Mouse (Mus musculus): ENCODE results near the gene Brpf3. TPM values are rescaled to one million over a fixed set of nuclear protein-coding genes. Genes with fewer than 3 reads are reported as not detected.

Gene Brpf3
- polyA plus RNA-seq, 1 experiment from 2014 or later = 14.4 TPM

DNA sequence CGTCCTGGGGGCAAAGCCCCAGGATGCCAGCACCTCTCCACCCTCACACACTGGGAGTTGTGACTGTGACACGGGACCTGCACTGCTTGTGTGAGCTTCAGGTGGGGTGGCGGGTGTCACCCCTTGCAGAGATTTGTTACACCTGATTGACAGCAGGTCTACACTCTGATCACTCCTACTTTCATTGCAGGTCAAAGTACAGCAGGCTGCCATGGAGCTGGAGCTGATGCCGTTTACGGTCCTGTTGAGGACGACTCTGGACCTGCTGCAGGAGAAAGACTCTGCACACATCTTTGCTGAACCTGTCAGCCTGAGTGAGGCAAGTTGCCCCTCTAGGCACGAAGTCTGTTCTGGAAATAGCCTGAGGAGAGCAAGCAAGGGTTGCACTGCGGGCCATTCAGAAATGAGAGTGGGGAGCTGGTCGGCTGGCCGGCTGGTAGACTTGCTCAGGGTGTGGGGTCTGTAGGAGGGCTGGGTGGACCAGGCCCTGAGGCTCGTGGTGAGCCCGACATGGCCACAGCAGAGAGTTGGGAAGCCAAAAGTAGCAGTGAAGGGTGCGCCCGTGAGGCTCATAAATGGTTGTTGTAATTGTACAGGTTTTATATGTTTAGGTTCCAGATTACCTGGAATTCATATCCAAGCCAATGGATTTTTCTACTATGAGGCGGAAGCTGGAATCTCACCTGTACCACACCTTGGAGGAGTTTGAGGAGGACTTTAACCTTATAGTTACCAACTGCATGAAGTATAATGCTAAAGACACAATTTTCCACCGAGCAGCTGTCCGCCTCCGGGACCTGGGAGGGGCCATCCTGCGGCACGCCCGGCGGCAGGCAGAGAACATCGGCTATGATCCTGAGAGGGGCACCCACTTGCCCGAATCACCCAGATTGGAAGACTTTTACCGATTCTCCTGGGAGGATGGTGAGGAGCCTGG is 16.3 kb downstream of the Brpf3 start:
- no peak for ATAC-seq (replicated peaks; ENCODE audit: low FRiP score)
- Histone ChIP-seq H3K9me3 (replicated peaks) (no peaks in the 10 kb centered on the region), H3K36me3 (peaks cover 98% of the 10 kb centered on the region), H3K4me3 (replicated peaks) (no peak overlapping the region), H3K27me3 (no peaks in the 10 kb centered on the region), H3K9ac (no peak overlapping the region), H3K27ac (no peak overlapping the region), H3K4me1 (no peaks in the 10 kb centered on the region), H3K4me2 (no peak overlapping the region)
- 93% methylated on average over 25 of the region's 25 CpGs for WGBS

GRCm38 (mm10) chr17:28820189-28820588 is 19.3 kb downstream of the Brpf3 start:
- Histone ChIP-seq H3K9ac (no peak overlapping the region), H3K27me3 (no peaks in the 10 kb centered on the region), H3K4me2 (no peak overlapping the region), H3K27ac (no peak overlapping the region), H3K36me3 (peaks cover 98% of the 10 kb centered on the region), H3K9me3 (replicated peaks) (no peaks in the 10 kb centered on the region), H3K4me3 (replicated peaks) (no peak overlapping the region), H3K4me1 (no peaks in the 10 kb centered on the region)
- ATAC-seq (replicated peaks; ENCODE audit: low FRiP score) = no peak
- 80% methylated on average over 2 of the region's 2 CpGs for WGBS

DNA sequence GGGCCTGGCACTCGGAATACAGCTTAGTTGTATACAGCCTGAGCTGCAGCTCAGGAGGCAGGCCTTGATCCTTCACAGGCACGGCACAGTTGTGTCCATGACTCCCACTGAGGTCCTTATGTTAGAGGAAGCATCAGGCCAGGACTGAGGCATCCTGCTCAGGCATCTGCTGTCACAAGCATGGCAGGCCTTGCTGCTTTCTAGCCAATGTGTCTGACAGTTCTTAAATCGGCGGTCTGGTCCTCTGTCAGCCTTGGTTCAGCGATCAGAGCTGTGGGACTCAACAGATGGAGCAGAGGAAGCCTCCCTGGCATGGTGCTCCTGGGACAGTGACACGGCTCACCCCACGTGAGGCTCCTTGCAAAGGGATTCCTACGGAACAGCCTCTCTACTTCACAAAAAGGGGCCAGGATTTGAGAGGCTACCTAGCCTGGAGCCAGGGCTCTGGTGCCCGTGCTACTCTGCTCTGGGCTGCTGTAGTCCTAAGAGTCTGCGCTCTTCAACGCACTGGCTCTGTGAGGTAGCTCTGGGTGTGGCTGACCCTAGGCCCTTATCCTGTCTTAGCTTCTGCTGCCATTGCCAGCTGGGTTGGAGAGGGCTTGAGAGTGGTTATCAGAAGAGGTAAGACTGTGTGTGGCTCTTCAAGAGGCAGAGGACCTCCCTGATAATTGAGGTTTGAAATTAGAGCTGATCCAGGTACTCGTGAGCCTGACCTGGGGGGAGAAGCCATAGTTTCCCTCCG is 22.3 kb downstream of the Brpf3 start:
- Histone ChIP-seq H3K9ac (no peak overlapping the region), H3K4me2 (no peak overlapping the region), H3K27ac (no peak overlapping the region), H3K4me3 (replicated peaks) (no peak overlapping the region), H3K27me3 (no peaks in the 10 kb centered on the region), H3K9me3 (replicated peaks) (no peaks in the 10 kb centered on the region), H3K4me1 (no peaks in the 10 kb centered on the region), H3K36me3 (peaks cover 100% of the 10 kb centered on the region)
- WGBS = 82% methylated on average over 13 of the region's 13 CpGs
- ATAC-seq (replicated peaks; ENCODE audit: low FRiP score) = peak; percentile 81; the same call in 1 of the 2 replicates

- no peaks in the 10 kb centered on the region for H3K9me3 ChIP-seq (replicated peaks)
- WGBS = 85% methylated on average over 11 of the region's 11 CpGs
- no peak overlapping the region for H3K4me3 ChIP-seq (replicated peaks)
- ATAC-seq (replicated peaks; ENCODE audit: low FRiP score) = no peak
- no peak overlapping the region for H3K9ac ChIP-seq
- no peak overlapping the region for H3K4me2 ChIP-seq
- H3K27me3 ChIP-seq = no peaks in the 10 kb centered on the region
- H3K36me3 ChIP-seq = peaks cover 100% of the 10 kb centered on the region
- H3K4me1 ChIP-seq = no peaks in the 10 kb centered on the region
- no peak overlapping the region for H3K27ac ChIP-seq
Observed at GRCm38 (mm10) chr17:28823749-28824148, 22.9 kb downstream of the Brpf3 start.

- no peak for ATAC-seq (replicated peaks; ENCODE audit: low FRiP score)
- Histone ChIP-seq H3K36me3 (peaks cover 100% of the 10 kb centered on the region), H3K27me3 (no peaks in the 10 kb centered on the region)
Observed at GRCm38 (mm10) chr17:28824896-28825295, 24.0 kb downstream of the Brpf3 start.

GRCm38 (mm10) chr17:28825359-28826041 is 24.6 kb downstream of the Brpf3 start:
- 79% methylated on average over 6 of the region's 6 CpGs for WGBS
- H3K4me1 ChIP-seq = no peaks in the 10 kb centered on the region; the same call in 1 of the 2 replicates
- no peak overlapping the region for H3K27ac ChIP-seq
- H3K27me3 ChIP-seq = no peaks in the 10 kb centered on the region
- H3K36me3 ChIP-seq = peaks cover 99% of the 10 kb centered on the region
- H3K9ac ChIP-seq = no peak overlapping the region
- H3K9me3 ChIP-seq (replicated peaks) = no peaks in the 10 kb centered on the region
- no peak overlapping the region for H3K4me2 ChIP-seq
- H3K4me3 ChIP-seq (replicated peaks) = no peak overlapping the region
- ATAC-seq (replicated peaks; ENCODE audit: low FRiP score) = no peak

More at GRCm38 (mm10) chr17:28824896-28825295, 24.0 kb downstream of the Brpf3 start:
- no peak overlapping the region for H3K27ac ChIP-seq
- H3K4me3 ChIP-seq (replicated peaks) = no peak overlapping the region
- WGBS = 70% methylated on average over 6 of the region's 6 CpGs
- H3K4me1 ChIP-seq = no peaks in the 10 kb centered on the region
- H3K9me3 ChIP-seq (replicated peaks) = no peaks in the 10 kb centered on the region
- no peak overlapping the region for H3K9ac ChIP-seq
- H3K4me2 ChIP-seq = no peak overlapping the region

DNA sequence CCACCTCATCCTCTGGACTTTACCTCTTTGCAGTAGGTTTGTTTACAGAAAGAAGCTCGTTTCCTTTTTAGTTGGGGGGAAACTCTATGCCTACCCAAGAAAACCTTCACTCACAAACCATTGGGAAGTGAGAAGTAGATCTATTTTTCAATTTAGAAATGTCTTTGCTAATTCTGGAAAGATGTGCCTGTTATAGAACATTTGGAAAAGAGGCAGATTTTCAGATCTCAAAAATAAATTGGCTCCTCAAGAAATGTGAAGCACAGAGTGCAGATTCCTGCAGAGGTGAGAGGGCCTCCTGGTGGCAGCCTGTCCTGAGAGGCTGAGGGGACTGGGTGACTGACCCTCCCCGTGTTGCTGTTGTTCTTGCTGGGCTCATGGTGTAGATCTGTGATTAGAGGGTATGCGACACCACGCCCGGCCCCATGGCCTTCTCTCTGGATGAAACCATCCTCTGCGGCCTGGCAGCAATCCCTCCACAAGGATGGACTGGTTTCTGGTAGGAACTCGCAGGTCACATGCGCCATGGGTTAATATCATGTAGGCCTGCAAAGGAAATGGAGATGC is 26.9 kb downstream of the Brpf3 start:
- no peak overlapping the region for H3K9ac ChIP-seq
- 86% methylated on average over 8 of the region's 8 CpGs for WGBS
- no peak for ATAC-seq (replicated peaks; ENCODE audit: low FRiP score)
- H3K27me3 ChIP-seq = no peaks in the 10 kb centered on the region
- peaks cover 99% of the 10 kb centered on the region for H3K36me3 ChIP-seq
- H3K4me1 ChIP-seq = no peaks in the 10 kb centered on the region; the same call in 1 of the 2 replicates
- no peaks in the 10 kb centered on the region for H3K9me3 ChIP-seq (replicated peaks)
- no peak overlapping the region for H3K27ac ChIP-seq
- H3K4me3 ChIP-seq (replicated peaks) = no peak overlapping the region
- H3K4me2 ChIP-seq = no peak overlapping the region

GRCm38 (mm10) chr17:28829120-28829519 is 28.2 kb downstream of the Brpf3 start:
- H3K36me3 ChIP-seq = peaks cover 99% of the 10 kb centered on the region
- no peaks in the 10 kb centered on the region; the same call in 1 of the 2 replicates for H3K4me1 ChIP-seq
- ATAC-seq (replicated peaks; ENCODE audit: low FRiP score) = peak; percentile 80
- WGBS = 58% methylated on average over 14 of the region's 14 CpGs
- H3K27ac ChIP-seq = 0 out of 2 replicates have a peak overlapping the region, but pooled peaks have one; percentile 28
- H3K4me3 ChIP-seq (replicated peaks) = no peak overlapping the region
- no peak overlapping the region for H3K4me2 ChIP-seq
- H3K9me3 ChIP-seq (replicated peaks) = no peaks in the 10 kb centered on the region
- H3K27me3 ChIP-seq = no peaks in the 10 kb centered on the region
- H3K9ac ChIP-seq = no peak overlapping the region

- H3K36me3 ChIP-seq = peaks cover 92% of the 10 kb centered on the region
- H3K9ac ChIP-seq = no peak overlapping the region
- no peaks in the 10 kb centered on the region; the same call in 1 of the 2 replicates for H3K4me1 ChIP-seq
- no peaks in the 10 kb centered on the region for H3K9me3 ChIP-seq (replicated peaks)
- WGBS = 53% methylated on average over 8 of the region's 8 CpGs
- ATAC-seq (replicated peaks; ENCODE audit: low FRiP score) = no peak
- no peaks in the 10 kb centered on the region for H3K27me3 ChIP-seq
- H3K4me2 ChIP-seq = no peak overlapping the region
- H3K4me3 ChIP-seq (replicated peaks) = no peak overlapping the region
- no peak overlapping the region for H3K27ac ChIP-seq
Observed at GRCm38 (mm10) chr17:28831065-28831464, 30.2 kb downstream of the Brpf3 start.

GRCm38 (mm10) chr17:28832040-28832439 is 31.1 kb downstream of the Brpf3 start:
- ATAC-seq (replicated peaks; ENCODE audit: low FRiP score) = no peak
- H3K27me3 ChIP-seq = no peaks in the 10 kb centered on the region
- H3K4me2 ChIP-seq = no peak overlapping the region
- H3K9me3 ChIP-seq (replicated peaks) = no peaks in the 10 kb centered on the region
- H3K4me3 ChIP-seq (replicated peaks) = no peak overlapping the region
- H3K4me1 ChIP-seq = no peaks in the 10 kb centered on the region; the same call in 1 of the 2 replicates
- WGBS = 85% methylated on average over 9 of the region's 9 CpGs
- no peak overlapping the region for H3K27ac ChIP-seq
- H3K9ac ChIP-seq = no peak overlapping the region
- H3K36me3 ChIP-seq = peaks cover 92% of the 10 kb centered on the region

DNA sequence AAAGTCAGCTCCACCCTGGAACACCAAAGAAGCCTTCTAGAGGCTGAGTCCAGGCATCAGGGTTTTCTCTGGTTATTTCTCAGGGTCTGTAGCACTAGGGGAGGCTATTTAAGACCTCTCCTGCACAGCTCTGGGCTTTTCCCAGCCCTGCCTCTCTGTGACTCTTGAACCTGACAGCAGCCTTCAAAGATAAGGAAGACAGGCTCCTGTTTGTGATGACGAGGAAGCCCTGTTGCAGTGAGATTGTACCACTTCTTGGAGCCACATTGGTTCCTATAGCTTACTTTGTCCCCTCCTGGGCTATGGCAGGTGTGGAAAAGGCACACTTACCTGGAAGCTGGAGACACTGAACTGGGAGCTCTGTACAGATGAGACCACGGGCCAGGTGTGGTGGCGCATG is 32.0 kb downstream of the Brpf3 start:
- H3K4me1 ChIP-seq = no peaks in the 10 kb centered on the region; the same call in 1 of the 2 replicates
- H3K4me2 ChIP-seq = no peak overlapping the region
- no peak overlapping the region for H3K27ac ChIP-seq
- no peaks in the 10 kb centered on the region for H3K9me3 ChIP-seq (replicated peaks)
- no peaks in the 10 kb centered on the region for H3K27me3 ChIP-seq
- no peak for ATAC-seq (replicated peaks; ENCODE audit: low FRiP score)
- H3K9ac ChIP-seq = no peak overlapping the region
- WGBS = 87% methylated on average over 3 of the region's 3 CpGs
- H3K4me3 ChIP-seq (replicated peaks) = no peak overlapping the region
- H3K36me3 ChIP-seq = peaks cover 92% of the 10 kb centered on the region
